Mouse (Mus musculus) hindbrain, embryonic 16.5 days (tissue): ENCODE data around the gene Tmem56. TPM values are rescaled to one million over a fixed set of nuclear protein-coding genes. Genes with fewer than 3 reads are reported as not detected.

Experiments
- ATAC-seq: fragments of 200-750 bp; cut with Nextera tagmentation; 2 replicates; pipeline ENCODE4 v1.8.0; 2017; ENCODE audit warnings: moderate TSS enrichment, moderate library complexity
- H3K27ac ChIP-seq: fragments of 300-500 bp; sonication (generic); 2 replicates; pipeline ENCODE4 v1.5.1; 2014; ENCODE audit warnings: low read depth, mild to moderate bottlenecking, control low read depth, low read length, moderate library complexity
- H3K27me3 ChIP-seq: fragments of 300-500 bp; sonication (generic); replicated peaks from 2 replicates; pipeline ENCODE4 v1.6.1; 2014; ENCODE audit warnings: low read length; ENCODE audit not compliant: control insufficient read depth, insufficient read depth
- H3K36me3 ChIP-seq: fragments of 300-500 bp; sonication (generic); 2 replicates; pipeline ENCODE4 v1.6.1; 2014; ENCODE audit warnings: mild to moderate bottlenecking, low read length, moderate library complexity, mixed read lengths; ENCODE audit not compliant: control insufficient read depth, insufficient read depth
- H3K4me1 ChIP-seq: fragments of 300-500 bp; sonication (generic); 2 replicates; pipeline ENCODE4 v1.6.1; 2014; ENCODE audit warnings: low read depth, low read length; ENCODE audit not compliant: control insufficient read depth, insufficient read depth
- H3K4me2 ChIP-seq: fragments of 300-500 bp; sonication (generic); 2 replicates; pipeline ENCODE4 v1.6.1; 2014; ENCODE audit warnings: mild to moderate bottlenecking, low read length, control low read depth, moderate library complexity
- H3K4me3 ChIP-seq: fragments of 300-500 bp; sonication (generic); 2 replicates; pipeline ENCODE4 v1.5.1; 2014; ENCODE audit warnings: mild to moderate bottlenecking, low read length, control low read depth, moderate library complexity
- H3K9ac ChIP-seq: fragments of 300-500 bp; sonication (generic); 2 replicates; pipeline ENCODE4 v1.6.1; 2014; ENCODE audit warnings: low read depth, mild to moderate bottlenecking, control low read depth, low read length, moderate library complexity
- H3K9me3 ChIP-seq: fragments of 300-500 bp; sonication (generic); 2 replicates; pipeline ENCODE4 v1.6.1; 2014; ENCODE audit warnings: mild to moderate bottlenecking, low read length, moderate library complexity; ENCODE audit not compliant: control insufficient read depth
- WGBS: fragments of 180-500 bp; shearing (Covaris S2); extraction: QIAGEN DNeasy Blood & Tissue Kit; methylation state at CpG from one replicate; pipeline ENCODE4 v1.1.7; 2014; 5-methylcytosine and 5-hydroxymethylcytosine counted together
- polyA plus RNA-seq: library from polyadenylated mRNA; unstranded; fragments of >200 nt; fragmentation: Nextera tagmentation; extraction: Ambion mirVana; gene quantifications from 2 replicates; pipeline ENCODE4 v1.2.1, GENCODE M21; 2015

The Tmem56 gene
- polyA plus RNA-seq, 1 experiment from 2014 or later = 2.9 TPM

DNA sequence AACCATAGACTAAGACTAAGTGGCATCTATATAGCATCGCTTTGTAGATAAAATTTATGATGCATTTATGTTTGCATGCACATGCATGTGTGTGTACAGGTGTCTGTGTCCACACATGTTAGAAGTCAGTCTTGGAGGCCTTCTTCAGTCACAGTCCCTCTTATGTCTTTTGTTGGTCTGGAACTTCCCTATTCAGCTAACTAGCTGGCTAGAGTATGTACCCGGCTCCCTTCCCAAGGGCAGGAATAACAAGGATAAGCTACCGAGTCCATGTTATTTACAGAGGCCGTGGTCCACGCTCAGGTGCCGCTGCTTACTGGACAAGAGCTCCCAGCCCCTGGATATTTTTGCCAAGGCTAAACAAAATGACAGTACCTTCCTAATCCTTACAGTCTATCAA, 58.7 kb downstream of the Tmem56 start:
- WGBS = 96% methylated on average over 6 of the region's 6 CpGs
- H3K36me3 ChIP-seq = 0 out of 2 replicates have a peak, but pooled peaks cover 2% of the 10 kb centered on the region
- no peak overlapping the region for H3K9ac ChIP-seq
- no peak overlapping the region for H3K27ac ChIP-seq
- H3K4me1 ChIP-seq = no peaks in the 10 kb centered on the region
- no peak overlapping the region for H3K4me2 ChIP-seq
- no peaks in the 10 kb centered on the region for H3K9me3 ChIP-seq
- no peak overlapping the region for H3K4me3 ChIP-seq
- H3K27me3 ChIP-seq = no peaks in the 10 kb centered on the region
- no peak for ATAC-seq

DNA sequence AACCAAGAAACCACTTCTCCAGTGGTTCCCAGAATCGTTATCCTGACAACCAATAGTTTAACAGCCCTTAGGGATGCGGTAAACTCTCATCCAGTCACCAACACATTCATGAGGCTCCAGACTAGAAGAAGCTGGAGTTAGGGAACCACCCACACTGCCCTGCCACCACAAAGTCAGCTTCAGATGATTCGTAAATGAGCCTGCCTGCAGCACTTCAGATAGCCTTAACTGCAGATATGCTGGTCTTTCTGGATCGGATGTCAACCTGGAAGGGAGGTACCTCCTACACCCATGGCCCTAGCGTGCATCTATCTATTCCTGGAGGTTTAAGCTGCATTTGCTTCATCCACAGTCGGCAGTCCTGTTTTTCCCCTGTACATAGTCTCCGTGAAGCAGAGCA, 60.9 kb downstream of the Tmem56 start:
- ATAC-seq = no peak
- H3K9me3 ChIP-seq = no peaks in the 10 kb centered on the region

DNA sequence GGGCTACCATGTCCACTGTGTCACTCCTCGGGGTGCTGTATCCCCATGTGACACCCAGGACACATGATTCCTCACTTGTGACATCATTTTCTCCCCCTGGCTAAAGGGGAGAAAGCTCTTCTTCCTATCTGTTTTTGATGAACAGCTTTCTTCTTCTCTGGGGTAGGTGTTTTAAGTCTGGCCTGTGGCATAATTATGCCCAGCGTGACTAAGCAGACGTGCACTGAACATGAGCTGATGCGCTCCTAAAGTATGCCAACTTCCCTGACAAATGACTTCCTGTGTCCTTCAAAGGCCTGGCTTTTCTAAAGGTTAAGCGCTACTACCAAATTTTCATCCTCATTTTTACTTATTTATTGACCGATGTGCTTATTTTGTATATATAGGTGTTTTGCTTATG, 65.9 kb downstream of the Tmem56 start:
- no peak for ATAC-seq
- no peak overlapping the region for H3K4me2 ChIP-seq
- no peak overlapping the region for H3K9ac ChIP-seq
- H3K36me3 ChIP-seq = no peaks in the 10 kb centered on the region
- no peaks in the 10 kb centered on the region for H3K9me3 ChIP-seq
- H3K27me3 ChIP-seq = no peaks in the 10 kb centered on the region
- H3K4me3 ChIP-seq = no peak overlapping the region
- no peak overlapping the region for H3K27ac ChIP-seq
- WGBS = 83% methylated on average over 6 of the region's 6 CpGs
- no peaks in the 10 kb centered on the region for H3K4me1 ChIP-seq

More for the DNA sequence above, 60.9 kb downstream of the Tmem56 start:
- no peak overlapping the region for H3K9ac ChIP-seq
- WGBS = 87% methylated on average over 7 of the region's 7 CpGs
- H3K4me2 ChIP-seq = no peak overlapping the region
- no peaks in the 10 kb centered on the region for H3K4me1 ChIP-seq
- no peak overlapping the region for H3K4me3 ChIP-seq
- no peak overlapping the region for H3K27ac ChIP-seq
- H3K27me3 ChIP-seq = no peaks in the 10 kb centered on the region
- no peaks in the 10 kb centered on the region for H3K36me3 ChIP-seq

DNA sequence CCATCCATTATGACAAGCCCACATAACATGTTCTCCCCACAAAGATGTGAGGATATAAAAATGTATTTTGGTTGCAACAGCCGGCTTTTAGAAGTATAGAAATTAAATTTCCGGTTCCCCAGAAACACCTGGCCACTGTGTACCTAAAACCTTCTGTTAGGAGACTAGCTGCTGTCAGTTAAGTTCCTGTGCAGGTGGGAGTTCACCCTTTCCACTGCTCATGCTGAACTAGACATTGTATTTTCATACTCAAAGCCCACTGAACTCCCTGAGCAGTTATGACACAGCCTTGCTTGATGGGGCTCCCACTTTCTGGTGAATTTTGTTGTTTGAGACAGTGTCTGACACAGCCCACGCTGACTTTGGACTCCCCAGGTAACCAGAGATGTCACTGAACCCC, 69.4 kb downstream of the Tmem56 start:
- 72% methylated on average over 3 of the region's 3 CpGs for WGBS
- Histone ChIP-seq H3K4me3 (no peak overlapping the region), H3K27ac (no peak overlapping the region), H3K9ac (no peak overlapping the region), H3K36me3 (no peaks in the 10 kb centered on the region; the same call in 1 of the 2 replicates), H3K4me1 (no peaks in the 10 kb centered on the region), H3K9me3 (no peaks in the 10 kb centered on the region), H3K4me2 (no peak overlapping the region), H3K27me3 (no peaks in the 10 kb centered on the region)
- ATAC-seq = no peak

DNA sequence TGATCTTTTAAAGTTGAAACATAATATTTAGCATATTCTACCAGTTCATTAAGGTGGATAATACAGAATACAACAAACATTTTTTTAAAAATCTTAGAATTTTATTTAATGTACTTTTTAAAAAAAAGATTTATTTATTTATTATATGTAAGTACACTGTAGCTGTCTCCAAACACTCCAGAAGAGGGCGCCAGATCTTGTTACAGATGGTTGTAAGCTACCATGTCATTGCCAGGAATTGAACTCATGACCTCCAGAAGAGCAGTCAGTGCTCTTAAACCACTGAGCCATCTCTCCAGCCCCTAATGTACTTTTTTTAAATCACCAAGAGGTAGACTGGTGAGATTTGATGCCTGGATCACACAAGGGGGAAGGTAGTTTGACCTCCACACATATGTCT, 70.7 kb downstream of the Tmem56 start:
- no peaks in the 10 kb centered on the region for H3K4me1 ChIP-seq
- H3K27me3 ChIP-seq = no peaks in the 10 kb centered on the region
- no peak for ATAC-seq
- H3K27ac ChIP-seq = no peak overlapping the region
- no peak overlapping the region for H3K4me3 ChIP-seq
- no peaks in the 10 kb centered on the region for H3K9me3 ChIP-seq
- no peak overlapping the region for H3K9ac ChIP-seq
- WGBS = 38% methylated on average over 1 of the region's 1 CpGs
- H3K36me3 ChIP-seq = no peaks in the 10 kb centered on the region; the same call in 1 of the 2 replicates
- H3K4me2 ChIP-seq = no peak overlapping the region

DNA sequence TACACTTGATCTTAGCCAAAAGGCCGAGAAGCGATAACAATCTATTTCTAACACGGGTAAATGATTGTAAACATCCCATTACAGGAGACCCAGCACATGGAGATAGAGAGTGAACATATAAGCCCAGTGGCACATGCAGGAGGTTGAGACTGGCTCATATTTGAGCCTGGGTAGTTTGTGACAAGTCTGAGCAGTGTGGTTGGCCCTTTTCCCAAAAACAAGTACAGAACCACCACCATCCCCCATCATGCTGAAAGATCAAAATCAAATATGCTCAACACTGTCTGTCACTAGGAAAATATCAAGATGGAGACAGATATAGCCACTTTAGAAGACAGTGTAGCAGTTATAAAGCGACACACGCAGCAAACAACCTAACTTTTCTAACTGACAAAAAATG, 73.9 kb downstream of the Tmem56 start:
- WGBS = 94% methylated on average over 5 of the region's 5 CpGs
- Histone ChIP-seq H3K9me3 (no peaks in the 10 kb centered on the region), H3K36me3 (peaks cover 2% of the 10 kb centered on the region), H3K4me3 (no peak overlapping the region), H3K27me3 (no peaks in the 10 kb centered on the region), H3K4me1 (no peaks in the 10 kb centered on the region), H3K4me2 (no peak overlapping the region), H3K9ac (no peak overlapping the region), H3K27ac (no peak overlapping the region)
- ATAC-seq = no peak

DNA sequence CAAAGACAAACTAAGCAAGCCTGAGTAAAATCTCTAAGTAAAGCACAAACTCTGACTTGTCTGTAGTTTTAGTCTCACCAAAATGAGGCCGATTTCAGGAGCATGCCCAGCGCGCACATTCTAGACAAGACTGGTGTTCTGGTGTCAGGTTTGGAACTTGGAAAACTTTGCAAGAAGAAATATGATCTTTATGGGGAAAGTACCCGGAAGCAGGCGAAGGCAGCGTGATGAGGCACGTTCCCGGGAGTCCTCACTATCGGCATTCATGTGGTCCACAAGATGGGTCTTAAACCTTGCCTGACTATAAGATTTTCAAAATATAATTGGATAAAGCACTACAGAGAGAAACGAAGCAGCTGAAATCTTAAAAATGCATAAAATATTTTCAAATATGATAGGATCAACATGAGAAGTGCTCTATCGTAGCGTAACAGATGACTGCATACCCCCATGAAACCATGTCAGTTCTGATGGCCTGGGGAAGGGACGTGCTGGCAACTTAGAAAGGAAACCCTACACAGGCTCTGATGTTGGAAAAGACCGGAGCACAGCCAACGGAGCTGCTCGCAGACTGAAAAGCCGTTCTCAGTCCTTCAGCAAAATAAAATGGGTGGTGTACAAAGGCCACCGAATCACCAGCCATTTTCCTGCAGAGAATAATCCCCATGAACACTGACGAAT, 76.6 kb downstream of the Tmem56 start:
- 91% methylated on average over 19 of the region's 19 CpGs for WGBS
- Histone ChIP-seq H3K4me2 (no peak overlapping the region), H3K4me1 (no peaks in the 10 kb centered on the region), H3K9me3 (no peaks in the 10 kb centered on the region), H3K4me3 (no peak overlapping the region), H3K36me3 (peaks cover 2% of the 10 kb centered on the region), H3K27me3 (no peaks in the 10 kb centered on the region), H3K27ac (no peak overlapping the region), H3K9ac (no peak overlapping the region)
- ATAC-seq = no peak

DNA sequence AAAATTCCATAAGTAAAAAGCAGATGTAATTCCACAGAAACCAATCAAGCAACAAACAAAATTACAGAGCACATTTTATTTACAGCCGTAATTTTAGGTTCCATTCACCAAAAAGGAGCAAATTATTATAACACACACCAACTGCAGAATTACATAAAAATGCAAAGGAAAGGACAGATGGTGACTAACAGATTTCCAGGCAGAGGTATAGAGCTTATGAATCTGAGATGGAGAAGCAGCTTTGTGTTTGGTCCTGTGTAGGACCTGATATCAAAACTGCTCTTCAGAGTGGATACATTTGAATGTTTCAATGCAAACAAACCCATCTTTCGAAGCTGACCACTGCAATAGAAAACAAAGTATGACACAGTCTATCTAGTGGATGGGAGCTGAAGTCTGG, 80.3 kb downstream of the Tmem56 start:
- Histone ChIP-seq H3K27me3 (no peaks in the 10 kb centered on the region), H3K36me3 (peaks cover 2% of the 10 kb centered on the region), H3K4me2 (no peak overlapping the region), H3K27ac (no peak overlapping the region), H3K9ac (no peak overlapping the region), H3K4me1 (no peaks in the 10 kb centered on the region), H3K9me3 (no peaks in the 10 kb centered on the region), H3K4me3 (no peak overlapping the region)
- WGBS = 86% methylated on average over 2 of the region's 2 CpGs
- no peak for ATAC-seq

DNA sequence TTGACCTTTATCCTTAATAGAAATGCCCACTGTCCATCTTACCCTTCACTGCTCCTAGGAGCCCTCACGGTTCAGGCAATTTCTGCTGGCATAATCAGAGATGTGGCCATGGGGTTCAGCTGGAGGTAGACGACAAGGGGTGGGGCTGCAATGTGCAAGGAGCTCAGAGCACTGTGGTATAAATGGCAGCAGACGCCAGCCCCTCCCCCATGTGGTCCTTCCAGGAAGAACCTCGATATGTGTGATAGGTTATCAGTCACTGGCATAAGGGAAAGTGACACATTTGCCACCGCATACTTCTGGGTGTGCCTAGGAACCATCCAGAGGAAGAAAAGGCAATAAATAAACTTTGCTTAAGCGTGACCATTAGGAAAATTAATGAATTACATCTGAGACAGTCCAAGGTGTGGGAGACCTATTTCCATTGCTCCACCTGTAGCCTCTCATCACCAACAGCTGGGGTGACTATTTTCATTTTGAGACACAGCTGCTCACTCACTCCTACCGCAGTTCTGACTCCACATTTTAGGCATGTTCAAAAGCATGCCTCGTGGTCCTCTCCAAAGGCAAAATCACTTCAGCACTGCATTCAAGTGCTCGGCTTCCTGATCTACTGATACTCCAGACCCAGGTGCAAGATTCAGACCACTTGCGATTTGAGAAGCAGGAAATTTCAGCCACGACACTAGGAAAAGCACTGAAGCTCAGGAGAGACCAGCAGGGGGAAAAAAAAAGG, 81.7 kb downstream of the Tmem56 start:
- no peaks in the 10 kb centered on the region for H3K36me3 ChIP-seq
- WGBS = 61% methylated on average over 11 of the region's 11 CpGs
- no peak for ATAC-seq
- H3K4me2 ChIP-seq = no peak overlapping the region
- no peaks in the 10 kb centered on the region for H3K4me1 ChIP-seq
- H3K27me3 ChIP-seq = no peaks in the 10 kb centered on the region
- no peak overlapping the region for H3K9ac ChIP-seq
- H3K27ac ChIP-seq = no peak overlapping the region
- H3K9me3 ChIP-seq = no peaks in the 10 kb centered on the region
- H3K4me3 ChIP-seq = no peak overlapping the region
